Mouse (Mus musculus) ovary, adult 18-20 months (tissue): ENCODE data around the gene Tmem132e.

ENCODE experiments used
- DNase-seq: peaks from one replicate; pipeline ENCODE4 v3.0.0; 2022; ENCODE audit warnings: low spot score, mixed read lengths

Tmem132e gene

GRCm38 (mm10) chr11:82388371-82389313 is at the start of gene Tmem132e:
Gene Tmem132e (plus strand): TSS chr11:82388900.
- no peak for DNase-seq

GRCm38 (mm10) chr11:82339921-82340401 is 48.7 kb upstream of the Tmem132e start:
- DNase-seq: peak; percentile 26

- DNase-seq: no peak
These were observed 48.3 kb upstream of the Tmem132e start for GRCm38 (mm10) chr11:82340416-82340815.

GRCm38 (mm10) chr11:82340900-82341299 is 47.8 kb upstream of the Tmem132e start:
- DNase-seq: no peak

GRCm38 (mm10) chr11:82351039-82351438 is 37.7 kb upstream of the Tmem132e start:
- DNase-seq: no peak

GRCm38 (mm10) chr11:82370151-82370550 is 18.5 kb upstream of the Tmem132e start:
- no peak for DNase-seq

GRCm38 (mm10) chr11:82371577-82371976 is 17.1 kb upstream of the Tmem132e start:
- no peak for DNase-seq

GRCm38 (mm10) chr11:82380606-82381202 is 8.0 kb upstream of the Tmem132e start:
- no peak for DNase-seq

GRCm38 (mm10) chr11:82386970-82387540 is 1.6 kb upstream of the Tmem132e start:
- DNase-seq: no peak

- no peak for DNase-seq
These were observed 874 bp upstream of the Tmem132e start for GRCm38 (mm10) chr11:82387711-82388341.

GRCm38 (mm10) chr11:82389396-82390291 is 944 bp downstream of the Tmem132e start:
- DNase-seq: no peak

- DNase-seq: no peak
These were observed 3.6 kb downstream of the Tmem132e start for GRCm38 (mm10) chr11:82392341-82392740.

GRCm38 (mm10) chr11:82399621-82400020 is 10.9 kb downstream of the Tmem132e start:
- no peak for DNase-seq

GRCm38 (mm10) chr11:82405641-82406040 is 16.9 kb downstream of the Tmem132e start:
- DNase-seq: no peak

GRCm38 (mm10) chr11:82406358-82407221 is 17.9 kb downstream of the Tmem132e start:
- DNase-seq: no peak

GRCm38 (mm10) chr11:82412496-82412895 is 23.8 kb downstream of the Tmem132e start:
- DNase-seq: no peak

GRCm38 (mm10) chr11:82418337-82419041 is 29.8 kb downstream of the Tmem132e start:
- no peak for DNase-seq

GRCm38 (mm10) chr11:82421909-82422308 is 33.2 kb downstream of the Tmem132e start:
- DNase-seq: no peak

GRCm38 (mm10) chr11:82423521-82423920 is 34.8 kb downstream of the Tmem132e start:
- DNase-seq: no peak

- no peak for DNase-seq
These were observed 40.1 kb downstream of the Tmem132e start for GRCm38 (mm10) chr11:82428801-82429200.
